Mouse (Mus musculus) C2C12 (cell line): ENCODE measurements at regions not wholly inside any gene's neighbourhood (a gene's known extent, or its start where the extent isn't known, plus 50 kb on each side); places are given as distances from the start of the nearest gene placed in this dataset.

Experiments used
- CEBPB ChIP-seq: IDR thresholded peaks from one replicate; pipeline ENCODE4 v1.6.1; 2011; ENCODE audit warnings: low read depth, mild to moderate bottlenecking, control low read depth, moderate library complexity
- CTCF ChIP-seq: IDR thresholded peaks from one replicate; pipeline ENCODE4 v1.5.1; 2011; ENCODE audit not compliant: control insufficient read depth, insufficient read depth, insufficient read length
- MYOD1 ChIP-seq: IDR thresholded peaks from one replicate; pipeline ENCODE4 v1.6.1; 2011; ENCODE audit warnings: low read depth; ENCODE audit not compliant: control insufficient read depth, insufficient read length
- MYOG ChIP-seq: IDR thresholded peaks from one replicate; pipeline ENCODE4 v1.6.1; 2011; ENCODE audit not compliant: control insufficient read depth, insufficient read length; ENCODE audit errors: extremely low read depth
- USF1 ChIP-seq: IDR thresholded peaks from one replicate; pipeline ENCODE4 v1.6.1; 2011; ENCODE audit warnings: low read depth, mild to moderate bottlenecking, control low read depth, moderate library complexity

DNA sequence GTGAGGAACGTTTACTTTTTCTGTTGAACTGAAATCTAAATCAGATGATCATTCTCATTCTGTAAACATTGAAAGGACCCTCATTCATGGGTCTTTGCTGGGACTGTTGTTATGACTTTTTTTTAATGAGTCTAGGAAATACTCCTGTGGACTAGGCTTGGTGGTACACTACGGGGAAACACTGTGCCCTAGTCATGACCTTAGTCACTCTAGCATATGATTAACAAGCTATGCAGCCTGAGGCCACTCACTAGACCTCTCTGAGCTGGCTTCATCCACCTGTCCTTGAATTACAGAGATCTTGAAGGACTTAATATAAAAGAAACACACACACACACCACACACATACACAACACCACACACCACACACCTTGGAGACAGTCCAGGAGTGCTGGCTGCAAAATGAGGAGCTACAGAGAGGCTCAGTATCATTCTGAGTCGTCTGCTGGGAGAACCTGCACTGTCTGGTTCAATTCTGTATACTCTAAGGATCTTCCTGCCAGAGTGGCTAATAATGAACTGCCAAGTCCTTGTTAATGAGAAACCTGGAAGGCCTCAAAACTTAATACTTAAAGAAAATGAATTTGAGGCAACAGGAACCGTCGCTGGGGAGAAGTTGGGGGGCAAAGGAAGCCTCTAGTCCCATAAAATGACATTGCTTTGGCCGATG is 428.0 kb downstream of the Atp23 start:
- TF ChIP-seq CTCF (no peak), MYOG (no peak), CEBPB (no peak), USF1 (no peak), MYOD1 (no peak)
